19 mouse cellular contexts compared by ENCODE assay signal in the genomic region with DNA sequence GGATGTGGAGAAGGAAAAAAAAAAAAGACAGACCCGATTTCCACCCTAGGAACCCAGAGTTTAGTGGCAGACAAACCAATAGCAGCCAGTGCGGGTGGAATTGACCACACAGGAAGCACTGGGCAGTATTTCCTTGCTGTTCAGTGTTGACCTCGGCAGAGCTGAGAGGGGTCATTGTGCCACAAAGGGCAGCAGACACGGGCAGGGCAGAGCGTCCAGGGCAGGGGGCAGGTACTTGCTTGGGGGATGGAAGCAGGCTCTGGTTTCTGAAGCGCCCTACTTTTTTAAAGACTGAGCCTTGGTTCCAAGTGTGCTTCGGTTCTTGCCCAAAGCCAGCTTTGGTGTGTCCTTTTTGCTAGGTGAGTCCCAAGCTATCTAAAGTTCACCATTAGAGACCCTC. TPM values are rescaled to one million over a fixed set of nuclear protein-coding genes. Genes with fewer than 3 reads are reported as not detected.
DNase-seq lines count a peak whose midpoint lies in the region; ATAC-seq and TF ChIP-seq lines count a peak whose summit lies in the region.
"Had no signal": no experiment of that assay in that cellular context is flagged by ENCODE, and none has a peak within 500 bp of the region (broad histone marks: within the 10 kb centered on the region; RNA-seq: fewer than 3 reads in every experiment).

No protein-coding gene starts in this region.

- peak overlapping the region; percentile 96 for H3K4me3 ChIP-seq in gastrocnemius, adult 2 months
- H3K4me3 ChIP-seq in heart, postnatal 0 days (ENCODE audit: low read depth, low read length) = no peak overlapping the region
- H3K4me3 ChIP-seq in macrophage (ENCODE audit: inconsistent target) = no peak overlapping the region
- no peak overlapping the region for H3K4me3 ChIP-seq in liver, embryonic 11.5 days (ENCODE audit: low read depth, low read length)
- no peak overlapping the region for H3K4me3 ChIP-seq in hindbrain, embryonic 11.5 days (ENCODE audit: low read depth, low read length)
- H3K4me3 ChIP-seq: hindbrain, embryonic 13.5 days; liver, embryonic 15.5 days; midbrain, embryonic 12.5 days had no signal

- intact Hi-C loops in gastrocnemius, adult 2 months (cut with DNase I) = no loop called here
- intact Hi-C loops in gastrocnemius, postnatal 14 days (cut with DNase I; ENCODE audit: low total_unique reads) = no loop called here

- no peaks in the 10 kb centered on the region for H3K27me3 ChIP-seq in heart, postnatal 0 days (ENCODE audit: control insufficient read depth, insufficient read depth, low read length)
- H3K27me3 ChIP-seq in liver, embryonic 11.5 days (replicated peaks; ENCODE audit: control insufficient read depth, insufficient read depth, low read length) = peaks cover 18% of the 10 kb centered on the region
- H3K27me3 ChIP-seq in hindbrain, embryonic 11.5 days (ENCODE audit: control insufficient read depth, insufficient read depth, low read length) = no peaks in the 10 kb centered on the region

- peaks cover 47% of the 10 kb centered on the region for H3K4me1 ChIP-seq in heart, postnatal 0 days (ENCODE audit: control insufficient read depth, insufficient read depth)
- H3K4me1 ChIP-seq in liver, embryonic 11.5 days (replicated peaks; ENCODE audit: control insufficient read depth, insufficient read depth, low read length) = peaks cover 16% of the 10 kb centered on the region
- 0 out of 2 replicates have a peak, but pooled peaks cover 10% of the 10 kb centered on the region for H3K4me1 ChIP-seq in hindbrain, embryonic 11.5 days (replicated peaks; ENCODE audit: control insufficient read depth, insufficient read depth, low read length)

- peak; percentile 63 for DNase-seq in gastrocnemius, adult 2 months
- DNase-seq in gastrocnemius, postnatal 14 days = no peak
- no peak for DNase-seq in heart, postnatal 0 days (ENCODE audit: low spot score)
- DNase-seq in heart, adult 11 months = no peak
- peak; percentile 53 for DNase-seq in 416B (ENCODE audit: low read depth)
- DNase-seq in liver, embryonic 11.5 days (ENCODE audit: low spot score) = no peak
- no peak for DNase-seq in hindbrain, embryonic 11.5 days (ENCODE audit: low spot score)
- DNase-seq: B cell, adult 2 months; cerebellum, adult 11-12 months; kidney, postnatal 25 days; layer of hippocampus, postnatal 36 days; left cerebral cortex, postnatal 4 days; right cerebral cortex, adult 18-20 months had no signal

- H3K79me2 ChIP-seq in macrophage (ENCODE audit: inconsistent target) = no peaks in the 10 kb centered on the region

- no peak overlapping the region for H3K4me2 ChIP-seq in heart, postnatal 0 days (ENCODE audit: low read depth, low read length)
- H3K4me2 ChIP-seq in liver, embryonic 11.5 days = no peak overlapping the region
- H3K4me2 ChIP-seq in hindbrain, embryonic 11.5 days (replicated peaks; ENCODE audit: low read depth, low read length) = no peak overlapping the region
- H3K4me2 ChIP-seq: hindbrain, embryonic 13.5 days; liver, embryonic 15.5 days; midbrain, embryonic 12.5 days had no signal

- WGBS in heart, postnatal 0 days = 74% methylated on average over 7 of the region's 7 CpGs
- 60% methylated on average over 7 of the region's 7 CpGs for WGBS in macrophage (ENCODE audit: missing documents)
- WGBS in liver, embryonic 11.5 days = 62% methylated on average over 7 of the region's 7 CpGs
- 70% methylated on average over 7 of the region's 7 CpGs for WGBS in hindbrain, embryonic 11.5 days

- no peaks in the 10 kb centered on the region for H3K9me3 ChIP-seq in heart, postnatal 0 days (replicated peaks; ENCODE audit: control insufficient read depth, low read length)
- H3K9me3 ChIP-seq in liver, embryonic 11.5 days (ENCODE audit: control insufficient read depth, low read length) = no peaks in the 10 kb centered on the region
- no peaks in the 10 kb centered on the region for H3K9me3 ChIP-seq in hindbrain, embryonic 11.5 days (ENCODE audit: control insufficient read depth, low read length)
- H3K9me3 ChIP-seq: hindbrain, embryonic 13.5 days; liver, embryonic 15.5 days; midbrain, embryonic 12.5 days had no signal

- no peak for TF ChIP-seq EP300 in heart, postnatal 0 days (IDR thresholded peaks at IDR 0.05; ENCODE audit: low read depth)

- no peak for ATAC-seq in heart, postnatal 0 days (ENCODE audit: insufficient read depth, low read depth)
- no peak for ATAC-seq in liver, embryonic 11.5 days (replicated peaks; ENCODE audit: low FRiP score)
- no peak for ATAC-seq in hindbrain, embryonic 11.5 days (ENCODE audit: low FRiP score)
- ATAC-seq: forebrain, embryonic 16.5 days had no signal

- H3K36me3 ChIP-seq in heart, postnatal 0 days (replicated peaks; ENCODE audit: control insufficient read depth, insufficient read depth, low read length) = peaks cover 17% of the 10 kb centered on the region
- H3K36me3 ChIP-seq in macrophage (ENCODE audit: inconsistent target) = no peaks in the 10 kb centered on the region
- H3K36me3 ChIP-seq in liver, embryonic 11.5 days (ENCODE audit: control insufficient read depth, insufficient read depth, low read length) = no peaks in the 10 kb centered on the region
- no peaks in the 10 kb centered on the region for H3K36me3 ChIP-seq in hindbrain, embryonic 11.5 days (ENCODE audit: control insufficient read depth, insufficient read depth, low read length)
- H3K36me3 ChIP-seq: hindbrain, embryonic 13.5 days; liver, embryonic 15.5 days had no signal

- peak overlapping the region; percentile 97 for H3K27ac ChIP-seq in gastrocnemius, adult 2 months
- H3K27ac ChIP-seq in heart, postnatal 0 days (ENCODE audit: low read depth) = peak overlapping the region; percentile 60; the same call in 1 of the 2 replicates
- peak overlapping the region; percentile 21 for H3K27ac ChIP-seq in macrophage
- H3K27ac ChIP-seq in liver, embryonic 11.5 days (ENCODE audit: low read depth, low read length) = no peak overlapping the region
- no peak overlapping the region for H3K27ac ChIP-seq in hindbrain, embryonic 11.5 days (ENCODE audit: low read depth, low read length)
- H3K27ac ChIP-seq: hindbrain, embryonic 13.5 days; liver, embryonic 15.5 days; midbrain, embryonic 12.5 days had no signal

- no peak for TF ChIP-seq CTCF in gastrocnemius, adult 2 months (IDR thresholded peaks at IDR 0.05)
- TF ChIP-seq CTCF in heart, postnatal 0 days (IDR thresholded peaks at IDR 0.05; ENCODE audit: low read depth) = no peak

- H3K9ac ChIP-seq in heart, postnatal 0 days (replicated peaks; ENCODE audit: low read depth, low read length) = no peak overlapping the region
- H3K9ac ChIP-seq in liver, embryonic 11.5 days (ENCODE audit: low read depth, low read length) = no peak overlapping the region
- no peak overlapping the region for H3K9ac ChIP-seq in hindbrain, embryonic 11.5 days (ENCODE audit: low read depth, low read length)
- H3K9ac ChIP-seq: liver, embryonic 15.5 days; midbrain, embryonic 12.5 days had no signal

RNA-seq across cellular contexts. Expression of gene Phlda3, which starts 4.3 kb away (rescaled TPM):
- total RNA-seq in gastrocnemius, adult 2 months (2021) = 100 to 1,000 TPM in 1 of 2 experiments, 10 to 100 TPM in 1; 78.0 to 140 TPM
- 10 to 100 TPM; 25.4 to 39.5 TPM for total RNA-seq in gastrocnemius, postnatal 14 days (2021)
- total RNA-seq in heart, postnatal 0 days (2014; rRNA removed; ENCODE audit: low replicate concordance) = 87.5 and 130 TPM in 2 replicates
- polyA plus RNA-seq in heart, postnatal 0 days (2015; fragmentation: Nextera tagmentation; extraction: Ambion mirVana) = 65.5 and 67.2 TPM in 2 replicates
- total RNA-seq in macrophage (2018; cell fraction: chromatin; rRNA removed) = 10 to 100 TPM in 1 of 26 experiments, 1 to 10 TPM in 22, under 1 TPM in 3; 0.67 to 21.0 (median 1.9) TPM
- 10 to 100 TPM in 24 of 26 experiments, 1 to 10 TPM in 2; 6.3 to 20.9 (median 15.3) TPM for total RNA-seq in macrophage (2018; cell fraction: cytosol; rRNA removed)
- 10 to 100 TPM in 4 of 26 experiments, 1 to 10 TPM in 22; 1.5 to 16.5 (median 6.1) TPM for total RNA-seq in macrophage (2018; cell fraction: nucleus; rRNA removed)
- 3.9 to 19.2 TPM (median 14.7 TPM) in 3 replicates for polyA plus RNA-seq in macrophage (2018)
- 22.5 and 22.8 TPM in 2 replicates for polyA plus RNA-seq in liver, embryonic 11.5 days (2014; fragmentation: Nextera tagmentation; extraction: Ambion mirVana)
- 18.2 and 18.6 TPM in 2 replicates for polyA plus RNA-seq in hindbrain, embryonic 11.5 days (2014; fragmentation: Nextera tagmentation; extraction: Ambion mirVana)

RNA-seq across cellular contexts. Expression of gene Tnni1, which starts 9.0 kb away (rescaled TPM):
- total RNA-seq in gastrocnemius, adult 2 months (2021) = 100 to 1,000 TPM; 184 to 604 TPM
- 100 to 1,000 TPM; 204 to 373 TPM for total RNA-seq in gastrocnemius, postnatal 14 days (2021)
- 4,186 and 4,592 TPM in 2 replicates for total RNA-seq in heart, postnatal 0 days (2014; rRNA removed; ENCODE audit: low replicate concordance)
- polyA plus RNA-seq in heart, postnatal 0 days (2015; fragmentation: Nextera tagmentation; extraction: Ambion mirVana) = 4,392 and 4,399 TPM in 2 replicates
- total RNA-seq in macrophage (2018; cell fraction: chromatin; rRNA removed) = not detected
- under 1 TPM in 1 of 26 experiments, not detected in 25; 0.41 TPM for total RNA-seq in macrophage (2018; cell fraction: cytosol; rRNA removed)
- total RNA-seq in macrophage (2018; cell fraction: nucleus; rRNA removed) = not detected
- polyA plus RNA-seq in macrophage (2018) = not detected in 3 replicates
- polyA plus RNA-seq in liver, embryonic 11.5 days (2014; fragmentation: Nextera tagmentation; extraction: Ambion mirVana) = 42.1 and 58.2 TPM in 2 replicates
- polyA plus RNA-seq in hindbrain, embryonic 11.5 days (2014; fragmentation: Nextera tagmentation; extraction: Ambion mirVana) = 6.0 and 11.3 TPM in 2 replicates
- total RNA-seq: common myeloid progenitor, adult 5-6 weeks; left cerebral cortex, postnatal 4 days had no signal
- polyA plus RNA-seq: forebrain, embryonic 16.5 days had no signal

RNA-seq across cellular contexts. Expression of gene Lad1, which starts 48.2 kb away (rescaled TPM):
- total RNA-seq in gastrocnemius, adult 2 months (2021) = not detected
- under 1 TPM; 0.16 to 0.22 TPM for total RNA-seq in gastrocnemius, postnatal 14 days (2021)
- 4.4 and 32.9 TPM in 2 replicates for total RNA-seq in heart, postnatal 0 days (2014; rRNA removed; ENCODE audit: low replicate concordance)
- polyA plus RNA-seq in heart, postnatal 0 days (2015; fragmentation: Nextera tagmentation; extraction: Ambion mirVana) = 9.1 and 11.1 TPM in 2 replicates
- total RNA-seq in macrophage (2018; cell fraction: chromatin; rRNA removed) = 1 to 10 TPM in 6 of 26 experiments, under 1 TPM in 11, not detected in 9; 0.25 to 8.8 (median 0.66) TPM
- total RNA-seq in macrophage (2018; cell fraction: cytosol; rRNA removed) = 10 to 100 TPM in 1 of 26 experiments, 1 to 10 TPM in 14, under 1 TPM in 11; 0.12 to 15.5 (median 1.2) TPM
- total RNA-seq in macrophage (2018; cell fraction: nucleus; rRNA removed) = 1 to 10 TPM in 17 of 26 experiments, under 1 TPM in 4, not detected in 5; 0.37 to 4.3 (median 1.7) TPM
- 0.30 to 0.49 TPM (median 0.36 TPM) in 3 replicates for polyA plus RNA-seq in macrophage (2018)
- 0.99 and 1.7 TPM in 2 replicates for polyA plus RNA-seq in liver, embryonic 11.5 days (2014; fragmentation: Nextera tagmentation; extraction: Ambion mirVana)
- 0.96 and 1.3 TPM in 2 replicates for polyA plus RNA-seq in hindbrain, embryonic 11.5 days (2014; fragmentation: Nextera tagmentation; extraction: Ambion mirVana)
- total RNA-seq: common myeloid progenitor, adult 5-6 weeks had no signal

RNA-seq across cellular contexts. Expression of gene Csrp1, which starts 50.4 kb away (rescaled TPM):
- total RNA-seq in gastrocnemius, adult 2 months (2021) = 10 to 100 TPM; 18.9 to 25.0 TPM
- total RNA-seq in gastrocnemius, postnatal 14 days (2021) = 10 to 100 TPM; 40.6 to 53.4 TPM
- 529 and 840 TPM in 2 replicates for total RNA-seq in heart, postnatal 0 days (2014; rRNA removed; ENCODE audit: low replicate concordance)
- 128 and 145 TPM in 2 replicates for polyA plus RNA-seq in heart, postnatal 0 days (2015; fragmentation: Nextera tagmentation; extraction: Ambion mirVana)
- total RNA-seq in macrophage (2018; cell fraction: chromatin; rRNA removed) = 10 to 100 TPM; 16.8 to 68.0 (median 25.6) TPM
- total RNA-seq in macrophage (2018; cell fraction: cytosol; rRNA removed) = 100 to 1,000 TPM; 145 to 243 (median 187) TPM
- total RNA-seq in macrophage (2018; cell fraction: nucleus; rRNA removed) = 100 to 1,000 TPM in 7 of 26 experiments, 10 to 100 TPM in 19; 50.8 to 118 (median 81.4) TPM
- polyA plus RNA-seq in macrophage (2018) = 110 to 227 TPM (median 177 TPM) in 3 replicates
- polyA plus RNA-seq in liver, embryonic 11.5 days (2014; fragmentation: Nextera tagmentation; extraction: Ambion mirVana) = 65.6 and 71.8 TPM in 2 replicates
- 42.2 and 42.8 TPM in 2 replicates for polyA plus RNA-seq in hindbrain, embryonic 11.5 days (2014; fragmentation: Nextera tagmentation; extraction: Ambion mirVana)

Comparison
In these comparisons a context has a peak if more than half of its experiments do, and no peak if none do; other contexts are left out.
1. DNase-seq: peak in gastrocnemius, adult 2 months (single experiment) and 416B (single experiment); none in gastrocnemius, postnatal 14 days (single experiment), heart, postnatal 0 days (single experiment), heart, adult 11 months (single experiment), liver, embryonic 11.5 days (single experiment) and hindbrain, embryonic 11.5 days (single experiment).
2. H3K27ac ChIP-seq: peak in gastrocnemius, adult 2 months (single experiment), heart, postnatal 0 days (single experiment) and macrophage (single experiment); none in liver, embryonic 11.5 days (single experiment) and hindbrain, embryonic 11.5 days (single experiment).
3. RNA of gene Tnni1, which starts 9.0 kb away (polyA plus RNA-seq): 4,392 to 4,399 TPM in heart, postnatal 0 days; 42.1 to 58.2 TPM in liver, embryonic 11.5 days, 6.0 to 11.3 TPM in hindbrain, embryonic 11.5 days and not detected in macrophage; every median in the first group is over 10 times any median in the second.